Mouse (Mus musculus) midbrain, embryonic 11.5 days (tissue): ENCODE results near the gene Arnt. TPM values are rescaled to one million over a fixed set of nuclear protein-coding genes. Genes with fewer than 3 reads are reported as not detected.

Experiments
- ATAC-seq: fragments of 200-750 bp; cut with Nextera tagmentation; 2 replicates; pipeline ENCODE4 v1.8.0; 2017; ENCODE audit warnings: moderate TSS enrichment, moderate library complexity; ENCODE audit not compliant: low FRiP score
- DNase-seq: peaks from one replicate; pipeline ENCODE4 v3.0.0; 2015; ENCODE audit warnings: low spot score; ENCODE audit errors: missing footprints
- H3K27ac ChIP-seq: fragments of 300-500 bp; sonication (generic); 2 replicates; pipeline ENCODE4 v1.5.1; 2014; ENCODE audit warnings: low read depth, low read length
- H3K27me3 ChIP-seq: fragments of 300-500 bp; sonication (generic); 2 replicates; pipeline ENCODE4 v1.6.1; 2014; ENCODE audit warnings: mild to moderate bottlenecking, low read length, moderate library complexity, mixed read lengths; ENCODE audit not compliant: control insufficient read depth, insufficient read depth
- H3K36me3 ChIP-seq: fragments of 300-500 bp; sonication (generic); 2 replicates; pipeline ENCODE4 v1.6.1; 2014; ENCODE audit warnings: mild to moderate bottlenecking, low read length, moderate library complexity, mixed read lengths; ENCODE audit not compliant: control insufficient read depth, insufficient read depth
- H3K4me1 ChIP-seq: fragments of 300-500 bp; sonication (generic); 2 replicates; pipeline ENCODE4 v1.6.1; 2014; ENCODE audit warnings: low read length; ENCODE audit not compliant: control insufficient read depth, insufficient read depth
- H3K4me2 ChIP-seq: fragments of 300-500 bp; sonication (generic); 2 replicates; pipeline ENCODE4 v1.6.1; 2014; ENCODE audit warnings: mild to moderate bottlenecking, moderate library complexity
- H3K4me3 ChIP-seq: fragments of 300-500 bp; sonication (generic); 2 replicates; pipeline ENCODE4 v1.5.1; 2014; ENCODE audit warnings: low read depth, low read length
- H3K9ac ChIP-seq: fragments of 300-500 bp; sonication (generic); 2 replicates; pipeline ENCODE4 v1.6.1; 2014; ENCODE audit warnings: low read length
- H3K9me3 ChIP-seq: fragments of 300-500 bp; sonication (generic); 2 replicates; pipeline ENCODE4 v1.6.1; 2016; ENCODE audit warnings: low read length; ENCODE audit not compliant: control insufficient read depth
- whole genome bisulfite sequencing: fragments of 180-500 bp; shearing (Covaris S2); extraction: QIAGEN DNeasy Blood & Tissue Kit; methylation state at CpG from one replicate; pipeline ENCODE4 v1.1.7; 2014; 5-methylcytosine and 5-hydroxymethylcytosine counted together
- polyA plus RNA-seq: library from polyadenylated mRNA; unstranded; fragments of >200 nt; fragmentation: Nextera tagmentation; extraction: Ambion mirVana; gene quantifications from 2 replicates; pipeline ENCODE4 v1.2.1, GENCODE M21; 2014

Arnt gene
- polyA plus RNA-seq, 1 experiment from 2014 or later: 27.0 TPM

DNA sequence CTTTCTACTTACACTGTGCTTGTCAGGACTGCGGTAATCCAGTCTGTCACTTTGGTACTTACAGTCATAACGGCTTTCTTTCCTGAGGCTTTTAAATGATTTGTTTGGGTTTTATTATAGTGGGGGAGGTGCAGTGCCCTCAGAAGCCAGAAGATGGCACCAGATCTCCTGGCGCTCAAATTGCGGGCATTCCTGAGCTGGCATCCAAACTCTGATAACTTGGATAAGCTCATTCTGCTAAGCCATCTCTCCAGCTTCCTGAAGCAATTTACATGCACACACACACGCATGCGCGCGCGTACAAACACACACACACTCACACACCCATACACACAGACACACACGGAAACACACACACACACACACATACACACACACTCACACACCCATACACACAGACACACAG is 83.3 kb downstream of the Arnt start:
- DNase-seq: peak; percentile 95
- no peak overlapping the region for H3K4me2 ChIP-seq
- H3K27me3 ChIP-seq: no peaks in the 10 kb centered on the region
- no peak overlapping the region for H3K4me3 ChIP-seq
- no peaks in the 10 kb centered on the region for H3K9me3 ChIP-seq
- no peak overlapping the region for H3K27ac ChIP-seq
- ATAC-seq: 0 out of 2 replicates have a peak, but pooled peaks have one; percentile 38
- WGBS: 36% methylated on average over 10 of the region's 10 CpGs
- H3K36me3 ChIP-seq: no peaks in the 10 kb centered on the region
- no peak overlapping the region for H3K9ac ChIP-seq
- H3K4me1 ChIP-seq: no peaks in the 10 kb centered on the region

DNA sequence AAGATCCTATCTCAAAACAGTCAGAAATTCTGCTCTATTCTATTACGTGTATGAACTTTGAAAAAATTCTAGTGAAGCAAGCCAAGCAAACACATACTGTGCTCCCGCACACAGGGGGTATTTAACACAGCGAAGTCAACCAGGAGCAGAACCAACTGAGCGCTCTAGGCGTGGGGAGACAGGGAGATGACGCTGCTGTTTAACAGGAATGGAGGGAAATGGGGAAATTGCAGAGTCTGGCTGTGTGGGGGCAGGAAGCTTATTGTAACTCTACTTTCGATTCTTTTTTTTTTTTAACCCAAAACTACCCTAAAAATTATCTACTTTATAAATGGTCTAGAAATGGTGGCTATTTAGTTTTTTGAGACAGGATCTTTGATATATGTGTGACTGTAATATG is 84.7 kb downstream of the Arnt start:
- Histone ChIP-seq H3K36me3 (no peaks in the 10 kb centered on the region), H3K4me2 (no peak overlapping the region), H3K9ac (no peak overlapping the region), H3K27ac (no peak overlapping the region), H3K9me3 (no peaks in the 10 kb centered on the region), H3K4me1 (no peaks in the 10 kb centered on the region), H3K27me3 (no peaks in the 10 kb centered on the region), H3K4me3 (no peak overlapping the region)
- no peak for DNase-seq
- ATAC-seq: no peak
- 80% methylated on average over 7 of the region's 7 CpGs for WGBS

DNA sequence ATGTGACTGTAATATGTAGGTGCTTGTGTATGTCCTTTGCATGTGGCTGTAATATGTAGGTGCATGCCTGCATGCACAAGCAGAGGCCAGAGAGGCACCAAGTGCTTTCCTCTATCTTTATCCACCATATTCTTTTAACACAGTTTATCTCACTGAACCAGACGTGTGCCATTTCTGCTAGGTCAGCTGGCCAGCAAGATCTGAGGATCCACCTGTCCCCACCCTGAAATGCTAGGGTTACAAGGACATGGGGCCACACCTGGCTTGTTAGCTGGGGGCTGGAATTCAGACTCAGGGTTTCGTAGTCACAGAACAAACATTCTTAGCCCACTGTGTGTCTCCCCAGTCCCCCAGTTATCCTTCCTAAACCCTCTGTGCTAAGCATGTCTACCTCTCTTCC is 85.1 kb downstream of the Arnt start:
- ATAC-seq (no peak), DNase-seq (peak; percentile 21)
- WGBS: 75% methylated on average over 2 of the region's 2 CpGs
- no peak overlapping the region for H3K4me3 ChIP-seq
- no peak overlapping the region for H3K9ac ChIP-seq
- H3K27ac ChIP-seq: no peak overlapping the region
- H3K9me3 ChIP-seq: no peaks in the 10 kb centered on the region
- no peaks in the 10 kb centered on the region for H3K36me3 ChIP-seq
- no peak overlapping the region for H3K4me2 ChIP-seq
- H3K27me3 ChIP-seq: no peaks in the 10 kb centered on the region
- no peaks in the 10 kb centered on the region for H3K4me1 ChIP-seq

DNA sequence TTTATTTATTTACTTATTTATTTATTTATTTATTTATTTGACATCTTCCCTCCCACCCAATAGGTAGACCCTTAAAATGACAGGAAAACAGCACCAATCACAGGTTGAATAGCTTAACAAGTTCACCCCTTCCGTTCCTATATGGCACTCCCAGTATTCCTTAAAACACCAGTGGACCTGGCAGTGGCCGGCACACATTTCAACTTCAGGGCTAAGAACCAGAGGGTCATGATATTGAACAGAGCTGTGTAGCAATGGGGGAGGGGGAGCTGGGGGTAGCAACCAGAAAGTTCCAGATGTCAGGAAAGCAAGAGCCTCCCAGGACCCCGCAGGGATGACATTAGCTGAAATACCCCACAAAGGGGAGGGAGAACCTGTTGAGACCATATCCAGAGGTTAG is 85.9 kb downstream of the Arnt start:
- WGBS: 82% methylated on average over 3 of the region's 3 CpGs
- no peaks in the 10 kb centered on the region for H3K27me3 ChIP-seq
- no peak overlapping the region for H3K9ac ChIP-seq
- H3K4me3 ChIP-seq: no peak overlapping the region
- H3K4me2 ChIP-seq: no peak overlapping the region
- DNase-seq: peak; percentile 77
- H3K36me3 ChIP-seq: no peaks in the 10 kb centered on the region
- H3K4me1 ChIP-seq: no peaks in the 10 kb centered on the region
- H3K27ac ChIP-seq: no peak overlapping the region
- no peak for ATAC-seq
- H3K9me3 ChIP-seq: no peaks in the 10 kb centered on the region

DNA sequence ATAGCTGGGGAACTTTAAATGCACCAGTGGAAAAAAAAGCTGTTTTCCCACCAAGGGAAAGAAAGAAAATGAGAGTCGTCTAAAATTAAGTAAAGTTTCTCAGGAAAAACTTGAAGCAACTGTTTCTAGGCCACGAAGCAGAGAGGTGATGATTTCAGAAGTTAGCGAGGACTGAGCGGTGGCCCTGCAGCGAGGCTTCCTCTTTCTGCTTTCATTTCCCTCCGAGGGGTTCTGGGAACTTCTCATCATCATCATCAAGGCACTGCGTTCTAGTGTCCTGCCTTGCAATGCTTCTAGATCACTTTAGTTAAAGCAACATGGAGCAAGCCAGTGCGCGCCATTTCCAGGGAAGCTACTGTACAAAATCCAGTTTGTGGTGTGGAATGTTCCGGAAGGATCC is 87.0 kb downstream of the Arnt start:
- no peaks in the 10 kb centered on the region for H3K36me3 ChIP-seq
- WGBS: 92% methylated on average over 10 of the region's 10 CpGs
- DNase-seq: peak; percentile 54

DNA sequence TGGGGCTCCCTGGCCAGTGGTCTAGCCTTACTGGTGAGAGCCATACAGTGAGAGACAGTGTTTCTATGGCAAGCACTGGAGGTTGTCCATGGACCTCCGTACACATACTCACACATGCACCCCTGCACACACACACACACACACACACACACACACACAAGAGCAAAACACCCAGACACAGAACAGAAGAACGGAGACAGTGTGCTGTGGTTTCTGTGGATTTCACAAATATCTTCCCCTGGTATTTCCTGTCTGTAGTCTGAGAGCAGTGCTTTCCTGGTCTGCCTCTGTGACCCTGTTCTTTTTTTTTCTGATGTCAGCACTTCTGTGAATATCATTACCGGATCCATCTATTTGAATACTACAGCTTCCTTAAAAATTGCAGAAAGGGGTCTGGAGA is 89.5 kb downstream of the Arnt start:
- Histone ChIP-seq H3K9me3 (no peaks in the 10 kb centered on the region), H3K4me3 (no peak overlapping the region), H3K36me3 (no peaks in the 10 kb centered on the region), H3K4me2 (no peak overlapping the region), H3K9ac (no peak overlapping the region), H3K27me3 (no peaks in the 10 kb centered on the region), H3K27ac (no peak overlapping the region), H3K4me1 (no peaks in the 10 kb centered on the region)
- no peak for DNase-seq
- WGBS: 84% methylated on average over 3 of the region's 3 CpGs
- ATAC-seq: no peak

More for the DNA sequence above, 87.0 kb downstream of the Arnt start:
- H3K9me3 ChIP-seq: no peaks in the 10 kb centered on the region
- H3K4me3 ChIP-seq: no peak overlapping the region
- ATAC-seq: no peak
- no peak overlapping the region for H3K27ac ChIP-seq
- no peaks in the 10 kb centered on the region for H3K4me1 ChIP-seq
- no peak overlapping the region for H3K9ac ChIP-seq
- no peak overlapping the region for H3K4me2 ChIP-seq
- H3K27me3 ChIP-seq: no peaks in the 10 kb centered on the region

DNA sequence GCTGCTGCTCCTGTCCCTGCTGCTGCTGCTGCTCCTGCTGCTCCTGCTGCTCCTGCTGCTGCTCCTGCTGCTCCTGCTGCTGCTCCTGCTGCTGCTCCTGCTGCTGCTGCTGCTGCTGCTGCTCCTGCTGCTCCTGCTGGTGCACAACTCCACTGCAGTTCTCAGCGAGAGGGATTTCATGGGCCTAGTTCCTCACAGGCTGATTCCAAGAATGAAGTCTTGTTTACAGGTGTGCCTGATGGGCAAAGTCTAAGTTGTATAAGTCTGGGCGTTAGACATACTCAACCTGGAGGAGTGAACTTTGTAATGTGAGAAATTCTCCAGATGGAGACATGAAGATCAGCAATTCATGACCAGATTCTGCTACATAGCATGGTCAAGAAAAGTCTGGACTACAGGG is 90.5 kb downstream of the Arnt start:
- ATAC-seq (no peak), DNase-seq (no peak)
- WGBS: 65% methylated on average over 2 of the region's 2 CpGs
- no peak overlapping the region for H3K9ac ChIP-seq
- no peak overlapping the region for H3K27ac ChIP-seq
- no peak overlapping the region for H3K4me2 ChIP-seq
- no peaks in the 10 kb centered on the region for H3K9me3 ChIP-seq
- H3K27me3 ChIP-seq: no peaks in the 10 kb centered on the region
- H3K4me3 ChIP-seq: no peak overlapping the region
- H3K4me1 ChIP-seq: no peaks in the 10 kb centered on the region
- no peaks in the 10 kb centered on the region for H3K36me3 ChIP-seq

DNA sequence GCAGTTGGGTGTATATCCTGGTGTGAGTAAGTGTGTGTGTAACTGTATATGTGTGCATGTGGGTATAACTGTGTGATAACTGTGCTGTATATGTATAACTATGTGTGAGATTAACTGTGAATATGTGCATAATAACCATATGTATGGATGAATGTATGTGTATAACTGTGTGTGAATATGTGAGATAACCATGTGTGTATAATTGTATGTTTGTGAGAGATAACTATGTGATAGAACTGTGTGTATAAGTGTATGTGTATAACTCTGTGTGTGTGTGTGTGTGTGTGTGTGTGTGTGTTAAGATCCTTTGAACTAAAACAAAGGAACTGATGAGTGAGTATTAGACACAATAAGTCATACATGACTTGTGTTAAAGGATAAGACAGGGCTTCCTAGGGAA is 91.9 kb downstream of the Arnt start:
- ATAC-seq: no peak

DNA sequence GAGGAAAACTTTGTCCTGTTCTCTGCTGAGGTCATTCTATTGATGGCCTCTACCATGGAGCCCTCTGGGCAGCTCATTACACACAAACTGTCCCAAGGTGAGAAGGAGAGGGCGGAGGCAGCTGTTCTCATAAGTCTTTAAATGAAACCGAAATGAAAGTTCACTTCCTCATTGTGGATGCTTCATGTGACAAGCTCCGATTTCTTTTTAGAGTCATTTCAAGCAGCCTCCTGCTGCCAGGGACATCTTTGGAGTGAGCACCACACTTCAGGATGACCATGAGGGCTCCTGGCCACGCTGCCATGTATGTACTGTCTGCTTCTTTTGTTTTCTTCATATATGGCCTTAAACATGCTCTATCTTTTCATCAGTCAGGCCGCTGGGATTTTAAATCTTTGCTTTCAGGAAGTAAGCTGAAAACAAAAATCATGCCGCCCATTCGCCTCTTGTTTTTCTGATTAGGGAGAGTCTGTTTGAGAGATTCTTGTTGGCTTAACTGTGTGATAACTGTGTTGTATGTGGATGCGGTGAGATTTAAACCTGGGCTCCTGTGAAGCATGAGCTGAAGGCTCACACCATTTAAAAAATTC is 92.5 kb downstream of the Arnt start, which contains the start of gene Ctss:
Gene Ctss (plus strand): TSS at position 165 of the 590 bp plus-strand sequence.
- H3K4me3 ChIP-seq: no peak within 1 kb of the TSS
- no peaks in the 10 kb centered on the region for H3K4me1 ChIP-seq
- H3K36me3 ChIP-seq: no peaks in the 10 kb centered on the region
- WGBS: 90% methylated on average over 8 of the region's 8 CpGs
- no peak within 1 kb of the TSS for H3K4me2 ChIP-seq
- H3K27me3 ChIP-seq: no peaks in the 10 kb centered on the region
- no peaks in the 10 kb centered on the region for H3K9me3 ChIP-seq
- DNase-seq (peak; percentile 56), ATAC-seq (no peak)
- no peak within 1 kb of the TSS for H3K9ac ChIP-seq
- no peak within 1 kb of the TSS for H3K27ac ChIP-seq

More for the DNA sequence above, 91.9 kb downstream of the Arnt start:
- H3K4me1 ChIP-seq: no peaks in the 10 kb centered on the region
- no peak overlapping the region for H3K4me2 ChIP-seq
- H3K27ac ChIP-seq: no peak overlapping the region
- H3K9ac ChIP-seq: no peak overlapping the region
- no peaks in the 10 kb centered on the region for H3K9me3 ChIP-seq
- no peaks in the 10 kb centered on the region for H3K27me3 ChIP-seq
- no peak overlapping the region for H3K4me3 ChIP-seq
- H3K36me3 ChIP-seq: no peaks in the 10 kb centered on the region
- no peak for DNase-seq
